Mouse (Mus musculus) heart, postnatal 14 days (tissue): ENCODE results near the gene Psg22. TPM values are rescaled to one million over a fixed set of nuclear protein-coding genes. Genes with fewer than 3 reads are reported as not detected.
A peak's percentile ranks its signal among the peaks of the same experiment; 100 is the strongest.
"Not testable (repeated sequence)": the region's sequence is repeated elsewhere in the genome, so short reads cannot be mapped to it uniquely, and the experiment has no call there.

ENCODE experiments used
- DNase-seq, 2 experiments: peaks; one replicate each; pipeline ENCODE4 v3.0.0; 2021 to 2022
- intact Hi-C: fragments of 180-260 bp; cut with DNase I; formaldehyde crosslinking; loops from one replicate; pipeline ENCODE4 v1.15.1; 2025
- long read RNA-seq, 2 experiments: library from polyadenylated mRNA; stranded (forward); transcript quantifications; one replicate each; pipeline ENCODE4 v2.0.0; 2021
- total RNA-seq, 2 experiments: library from RNA; stranded (reverse); gene quantifications; 2 replicates each; pipeline ENCODE4 v1.2.3; 2021

Gene Psg22
- total RNA-seq, result not detected
- long read RNA-seq, experiment 1, result 0 reads
- long read RNA-seq, experiment 2, result 0 reads

- no peak for DNase-seq
- intact Hi-C loops, result no loop called here
These were observed at the start of gene Psg22 for GRCm38 (mm10) chr7:18717790-18718189. Gene Psg22, plus strand, starts transcription at chr7:18718090.

- peak; percentile 17 to 45 for DNase-seq
- intact Hi-C loops, result loop anchor here (2.0 to 5.0 kb wide), 2 partner anchors 1523 to 1607 kb away; partner anchors contain the start of gene Psg16
These were observed 38.1 kb upstream of the Psg22 start for GRCm38 (mm10) chr7:18679772-18680171.

GRCm38 (mm10) chr7:18685586-18685985 lies 32.3 kb upstream of the Psg22 start:
- intact Hi-C loops, result no loop called here
- DNase-seq, result no peak

- intact Hi-C loops, result no loop called here
- DNase-seq, result no peak
These were observed 31.8 kb upstream of the Psg22 start, which contains the start of gene Psg20 for GRCm38 (mm10) chr7:18686085-18686484. Gene Psg20, minus strand, starts transcription at chr7:18686185.

- intact Hi-C loops, DNase-seq: not testable (repeated sequence)
These were observed 7.6 kb upstream of the Psg22 start for GRCm38 (mm10) chr7:18710331-18710730.

DNA sequence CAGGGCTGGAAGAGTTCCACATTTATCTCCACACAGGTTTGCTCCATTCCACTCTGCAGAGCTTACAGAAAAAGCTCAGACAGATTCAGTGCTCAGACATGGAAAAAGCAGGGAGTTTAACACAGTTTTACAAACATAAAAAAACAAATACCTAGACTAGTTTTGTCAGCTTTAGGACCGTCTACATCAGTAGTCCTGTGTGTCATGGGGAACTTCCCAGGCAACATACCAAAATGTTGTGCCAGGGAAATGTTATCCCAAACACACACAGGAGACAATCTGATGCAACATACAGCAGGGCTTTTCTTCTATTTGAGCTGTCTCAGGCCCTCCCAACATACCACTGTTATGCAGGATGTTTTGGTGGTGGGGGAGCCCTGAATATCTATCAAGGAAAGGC lies 7.0 kb upstream of the Psg22 start:
- no peak for DNase-seq
- intact Hi-C loops, result no loop called here

- intact Hi-C loops, result no loop called here
- peak; percentile 24 to 34 for DNase-seq
These were observed 2.3 kb upstream of the Psg22 start for GRCm38 (mm10) chr7:18715546-18715945.

GRCm38 (mm10) chr7:18724001-18724400 lies 6.1 kb downstream of the Psg22 start:
- intact Hi-C loops, result loop anchor here (5.0 kb wide), 1 partner anchor 68 kb away; no protein-coding TSS in a partner anchor
- DNase-seq, result no peak

DNA sequence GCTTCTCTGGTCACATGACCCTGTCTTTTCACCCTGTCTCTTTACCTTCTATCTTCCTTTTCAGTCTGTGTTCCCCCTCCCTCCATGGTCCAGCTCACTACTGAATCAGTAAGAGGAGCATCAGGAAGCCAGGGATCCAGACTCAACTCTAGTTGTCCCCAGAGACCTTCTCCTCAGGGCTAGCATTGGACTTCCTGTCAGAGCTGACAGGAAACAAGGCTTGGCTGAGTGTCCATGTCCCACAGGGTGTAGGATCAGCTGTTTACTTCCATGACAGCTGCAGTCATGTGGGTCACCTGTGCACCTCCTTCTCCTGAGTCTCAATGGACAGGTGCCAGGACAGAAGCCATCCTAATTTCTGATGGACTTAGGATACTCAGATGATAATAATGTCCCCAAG lies 8.0 kb downstream of the Psg22 start:
- intact Hi-C loops, DNase-seq: not testable (repeated sequence)

GRCm38 (mm10) chr7:18728391-18728790 lies 10.5 kb downstream of the Psg22 start:
- intact Hi-C loops, result no loop called here
- DNase-seq, result no peak

- DNase-seq, result no peak
- intact Hi-C loops, result no loop called here
These were observed 15.2 kb downstream of the Psg22 start for GRCm38 (mm10) chr7:18733111-18733510.

- no peak for DNase-seq
- intact Hi-C loops, result no loop called here
These were observed 16.6 kb downstream of the Psg22 start for GRCm38 (mm10) chr7:18734451-18734850.

GRCm38 (mm10) chr7:18746189-18746860 lies 28.4 kb downstream of the Psg22 start:
- intact Hi-C loops, result loop anchor here (5.0 kb wide), 1 partner anchor 36 kb away; no protein-coding TSS in a partner anchor
- DNase-seq, result peak; percentile 2 to 12

DNA sequence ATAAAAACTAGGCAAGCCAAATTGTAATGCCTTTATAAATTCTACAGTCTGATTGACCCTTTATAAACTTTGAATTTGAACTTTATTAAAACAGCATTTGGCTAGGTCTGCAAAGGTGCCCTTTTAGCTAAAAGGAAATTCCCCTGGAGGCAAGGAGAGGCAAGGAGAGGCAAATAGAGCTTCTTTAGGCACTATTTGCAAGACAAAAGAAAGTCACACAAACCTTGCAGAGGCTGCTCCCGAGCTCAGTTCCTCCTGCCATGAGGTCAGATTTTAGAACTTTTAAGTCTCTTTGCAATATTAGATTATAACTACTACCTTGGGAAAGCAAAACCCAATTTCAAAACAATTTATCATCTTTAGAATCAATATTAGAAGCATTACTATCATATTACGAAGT lies 29.5 kb downstream of the Psg22 start:
- intact Hi-C loops, result loop anchor here (5.0 kb wide), 1 partner anchor 35 kb away; no protein-coding TSS in a partner anchor
- not testable (repeated sequence) for DNase-seq

- intact Hi-C loops, result loop anchor here (1.0 to 5.0 kb wide), 2 partner anchors 33 to 124 kb away; no protein-coding TSS in a partner anchor
These were observed 31.4 kb downstream of the Psg22 start for GRCm38 (mm10) chr7:18748994-18749895.

DNA sequence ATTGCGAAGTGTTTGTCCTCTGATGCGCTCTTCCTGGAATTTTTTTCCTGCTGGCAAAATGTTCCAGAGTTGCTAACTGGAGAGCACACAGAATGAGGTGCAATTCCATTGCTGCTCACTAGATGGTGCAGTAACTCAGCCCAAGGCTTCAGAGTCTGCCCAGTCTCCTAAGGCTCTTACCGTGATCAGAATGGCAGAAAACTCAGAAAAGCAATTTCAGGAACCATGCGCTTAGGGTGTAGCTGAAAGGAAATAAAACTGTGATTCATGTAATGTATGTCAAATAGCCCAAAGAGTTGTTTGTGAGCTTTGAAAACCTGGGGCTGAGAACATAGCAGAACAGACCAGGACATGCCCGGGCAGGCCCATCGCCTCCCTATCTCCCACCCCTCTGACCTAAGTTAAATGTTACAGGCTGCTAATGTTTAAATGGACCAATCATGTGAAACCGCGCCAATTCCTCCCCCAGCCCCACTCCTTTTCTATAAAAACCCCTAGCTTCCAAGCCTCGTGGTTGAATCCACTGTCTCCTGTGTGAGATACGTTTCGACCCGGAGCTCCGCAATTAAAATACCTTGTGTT lies 32.1 kb downstream of the Psg22 start:
- intact Hi-C loops, result loop anchor here (1.0 to 5.0 kb wide), 2 partner anchors 32 to 123 kb away; no protein-coding TSS in a partner anchor
- DNase-seq, result peak; percentile 58 to 76

More at GRCm38 (mm10) chr7:18748994-18749895, 31.4 kb downstream of the Psg22 start:
- DNase-seq, result no peak

DNA sequence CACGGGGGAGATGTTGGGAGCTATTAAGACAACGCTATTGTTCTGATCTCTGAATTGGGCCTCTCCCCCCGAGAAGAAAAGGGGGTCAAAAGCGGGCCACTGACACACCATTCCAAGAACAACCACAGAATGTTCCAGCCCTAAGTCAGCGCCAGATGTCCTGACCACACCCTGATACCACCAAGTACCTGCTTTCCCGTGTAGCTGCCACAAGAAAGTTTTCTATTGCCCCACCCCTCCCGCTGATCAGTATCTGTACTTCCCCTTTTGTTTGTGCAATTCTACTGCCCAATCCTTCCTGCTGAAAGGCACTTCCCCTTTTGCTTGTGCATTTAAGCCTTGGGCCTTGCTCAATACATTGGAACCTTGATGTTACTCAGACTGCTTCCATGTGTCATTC lies 42.3 kb downstream of the Psg22 start:
- intact Hi-C loops, result not testable (repeated sequence)

DNA sequence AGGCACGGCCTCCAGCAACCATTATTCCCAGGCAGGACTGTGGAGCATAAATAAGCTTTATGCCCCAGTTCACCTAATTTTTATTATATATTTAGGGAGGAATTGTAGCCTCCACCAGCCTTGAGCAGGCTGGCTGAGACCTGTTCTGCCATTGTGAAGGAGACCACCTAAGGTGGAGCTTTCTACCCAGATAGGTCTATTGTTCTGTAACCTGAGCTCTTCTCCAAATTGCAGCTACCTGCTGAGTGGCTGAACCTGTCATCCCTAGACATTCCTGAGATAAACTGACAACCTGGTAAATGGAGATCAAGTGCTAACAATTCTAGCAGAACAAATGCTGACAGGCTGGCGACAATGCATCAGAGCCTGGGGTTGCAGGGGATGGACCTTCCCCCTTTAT lies 45.0 kb downstream of the Psg22 start:
- DNase-seq, intact Hi-C loops: not testable (repeated sequence)

More for the DNA sequence above, 42.3 kb downstream of the Psg22 start:
- not testable (repeated sequence) for DNase-seq
